Mouse (Mus musculus): Measurements from ENCODE around the gene Lrrc8d. TPM values are rescaled to one million over a fixed set of nuclear protein-coding genes. Genes with fewer than 3 reads are reported as not detected.

The Lrrc8d gene
- polyA plus RNA-seq (2012; fragmentation: generic; extraction: Trizol): 1 to 10 TPM; 3.0 to 9.5 TPM

DNA sequence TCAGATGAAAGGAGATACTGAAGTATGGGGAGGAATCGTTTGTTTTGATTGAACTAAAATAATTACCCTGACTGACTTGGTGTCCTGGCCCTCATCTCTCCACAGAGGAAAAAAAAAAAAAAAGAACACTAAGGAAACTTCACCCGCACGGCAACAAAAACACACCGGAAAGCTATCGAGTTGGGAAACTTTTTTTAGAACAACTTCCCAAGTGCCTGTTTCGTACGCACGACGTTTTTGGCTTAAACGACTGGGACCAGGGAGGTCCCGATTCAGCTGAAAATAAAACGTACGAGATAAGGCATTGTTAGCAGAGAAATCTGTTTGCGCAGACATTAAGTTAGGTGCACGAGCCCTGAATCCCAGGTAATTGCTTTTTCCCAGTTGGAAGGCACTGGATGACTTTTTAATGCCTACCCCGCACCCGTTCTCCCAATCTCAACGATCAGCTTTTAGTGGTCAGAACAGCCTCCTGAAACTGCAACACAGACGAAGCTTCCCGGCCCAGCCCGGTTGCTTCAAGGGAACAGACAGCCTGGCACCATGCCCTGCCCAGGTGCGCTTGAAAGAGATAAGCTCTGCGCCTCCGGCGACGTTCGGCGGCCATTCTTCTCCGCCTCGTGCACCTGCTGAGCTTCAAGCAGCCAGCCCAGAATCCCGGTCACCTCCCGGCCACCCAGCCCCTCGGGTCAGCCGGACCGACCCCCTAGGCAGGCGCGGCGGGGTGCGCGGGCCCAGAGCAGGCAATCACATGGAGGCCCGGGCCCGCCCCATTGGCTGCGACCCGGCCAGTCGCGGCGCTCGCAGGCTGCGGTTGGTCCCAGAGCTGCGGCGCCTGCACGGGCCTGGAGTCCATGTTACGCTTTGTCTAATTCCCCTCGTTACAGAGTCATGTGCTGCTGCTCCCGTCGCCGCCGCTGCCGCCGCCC is at the start of gene Lrrc8d:
Lrrc8d (plus strand) TSS at position 829 of the 929 bp plus-strand sequence.

GRCm38 (mm10) chr5:105876068-105876924 is 176.5 kb downstream of the Lrrc8d start, which contains the start of gene Zfp326:
Zfp326 (plus strand) TSS chr5:105876565.

Other genes with a start within 250 kb of the Lrrc8d start
- gene Lrrc8c, start 180.6 kb upstream of the Lrrc8d start, polyA plus RNA-seq (2012; fragmentation: generic; extraction: Trizol): 1 to 10 TPM; 1.9 to 5.2 TPM
- gene Zfp326, start 176.6 kb downstream of the Lrrc8d start, polyA plus RNA-seq (2012; fragmentation: generic; extraction: Trizol): 1 to 10 TPM; 2.3 to 8.9 TPM